Mouse (Mus musculus) sigmoid colon, adult 10 weeks (tissue): Measurements from ENCODE around the gene Hbb-bt. TPM values are rescaled to one million over a fixed set of nuclear protein-coding genes. Genes with fewer than 3 reads are reported as not detected.

Source experiments
- polyA plus RNA-seq: library from polyadenylated mRNA; stranded (reverse); fragments of 350-450 nt; fragmentation: Illumina TruSeq; extraction: RNeasy Lipid Tissue Mini Kit (QIAGEN cat#74804); gene quantifications from one replicate; pipeline ENCODE4 v1.2.3, GENCODE M21; 2014; ENCODE audit warnings: low read depth, low replicate concordance

Gene Hbb-bt
- 7.9 TPM for polyA plus RNA-seq

GRCm38 (mm10) chr7:103813766-103814165 is at the start of gene Hbb-bt:
Gene Hbb-bt (minus strand): TSS chr7:103813996.

GRCm38 (mm10) chr7:103853090-103853489 is 39.3 kb upstream of the Hbb-bt start, which contains the start of gene Hbb-y:
Gene Hbb-y (minus strand): TSS chr7:103853216.

GRCm38 (mm10) chr7:103843034-103843433 is 29.2 kb upstream of the Hbb-bt start, which contains the start of gene Hbb-bh1:
Gene Hbb-bh1 (minus strand): TSS chr7:103843164.

GRCm38 (mm10) chr7:103840268-103840667 is 26.5 kb upstream of the Hbb-bt start, which contains the start of gene Hbb-bh2:
Gene Hbb-bh2 (minus strand): TSS chr7:103840520.

GRCm38 (mm10) chr7:103827808-103828207 is 14.0 kb upstream of the Hbb-bt start, which contains the start of gene Hbb-bs:
Gene Hbb-bs (minus strand): TSS chr7:103828096.

GRCm38 (mm10) chr7:103791721-103792120 is 22.1 kb downstream of the Hbb-bt start, which contains the start of gene Olfr67:
Gene Olfr67 (minus strand): TSS chr7:103791821.

GRCm38 (mm10) chr7:103779598-103779997 is 34.2 kb downstream of the Hbb-bt start, which contains the start of gene Olfr68:
Gene Olfr68 (minus strand): TSS chr7:103779698.

GRCm38 (mm10) chr7:103771494-103771893 is 42.3 kb downstream of the Hbb-bt start, which contains the start of gene Olfr69:
Gene Olfr69 (minus strand): TSS chr7:103771594.

Other genes starting within 250 kb of the Hbb-bt start
- gene Olfr616, start 244.9 kb downstream of the Hbb-bt start, polyA plus RNA-seq, result not detected
- not detected for gene Olfr617, start 240.9 kb downstream of the Hbb-bt start, polyA plus RNA-seq
- gene Olfr618, start 223.9 kb downstream of the Hbb-bt start, polyA plus RNA-seq, result not detected
- not detected for gene Olfr619, start 213.4 kb downstream of the Hbb-bt start, polyA plus RNA-seq
- not detected for gene Olfr620, start 201.5 kb downstream of the Hbb-bt start, polyA plus RNA-seq
- not detected for gene Olfr622, start 171.3 kb downstream of the Hbb-bt start, polyA plus RNA-seq
- not detected for gene Olfr623, start 150.3 kb downstream of the Hbb-bt start, polyA plus RNA-seq
- 0.38 TPM for gene Olfr624, start 142.8 kb downstream of the Hbb-bt start, polyA plus RNA-seq
- gene Olfr625-ps1, start 131.3 kb downstream of the Hbb-bt start, polyA plus RNA-seq, result not detected
- gene Olfr243, start 99.3 kb downstream of the Hbb-bt start, polyA plus RNA-seq, result not detected
- not detected for gene Olfr628, start 83.6 kb downstream of the Hbb-bt start, polyA plus RNA-seq
- gene Olfr629, start 69.1 kb downstream of the Hbb-bt start, polyA plus RNA-seq, result not detected
- gene Olfr630, start 56.7 kb downstream of the Hbb-bt start, polyA plus RNA-seq, result not detected
- not detected for gene Olfr69, start 42.4 kb downstream of the Hbb-bt start, polyA plus RNA-seq
- not detected for gene Olfr68, start 34.3 kb downstream of the Hbb-bt start, polyA plus RNA-seq
- gene Olfr67, start 22.2 kb downstream of the Hbb-bt start, polyA plus RNA-seq, result not detected
- gene Hbb-bs, start 14.1 kb upstream of the Hbb-bt start, polyA plus RNA-seq, result 125 TPM
- not detected for gene Hbb-bh2, start 26.5 kb upstream of the Hbb-bt start, polyA plus RNA-seq
- not detected for gene Hbb-bh1, start 29.2 kb upstream of the Hbb-bt start, polyA plus RNA-seq
- not detected for gene Hbb-y, start 39.2 kb upstream of the Hbb-bt start, polyA plus RNA-seq
- gene Olfr66, start 72.3 kb upstream of the Hbb-bt start, polyA plus RNA-seq, result not detected
- gene Olfr64, start 80.5 kb upstream of the Hbb-bt start, polyA plus RNA-seq, result not detected
- not detected for gene Olfr65, start 89.5 kb upstream of the Hbb-bt start, polyA plus RNA-seq
- not detected for gene Olfr631, start 114.8 kb upstream of the Hbb-bt start, polyA plus RNA-seq
- gene Olfr632, start 120.4 kb upstream of the Hbb-bt start, polyA plus RNA-seq, result not detected
- not detected for gene Olfr633, start 130.4 kb upstream of the Hbb-bt start, polyA plus RNA-seq
- gene Olfr635, start 157.2 kb upstream of the Hbb-bt start, polyA plus RNA-seq, result not detected
- not detected for gene Olfr638, start 184.8 kb upstream of the Hbb-bt start, polyA plus RNA-seq
- gene Olfr639, start 203.3 kb upstream of the Hbb-bt start, polyA plus RNA-seq, result not detected
- gene Olfr640, start 211.6 kb upstream of the Hbb-bt start, polyA plus RNA-seq, result not detected
- not detected for gene Olfr641, start 221.4 kb upstream of the Hbb-bt start, polyA plus RNA-seq
- not detected for gene Olfr642, start 238.7 kb upstream of the Hbb-bt start, polyA plus RNA-seq
- not detected for gene 4930516K23Rik, start 247.4 kb upstream of the Hbb-bt start, polyA plus RNA-seq